Mouse (Mus musculus) stomach, postnatal 0 days (tissue): ENCODE data around the gene Mylk.

Experiments
- CTCF ChIP-seq: IDR thresholded peaks from 2 replicates; pipeline ENCODE4 v1.5.1; 2016; ENCODE audit warnings: antibody characterized with exemption, low read depth, mild to moderate bottlenecking, moderate library complexity
- EP300 ChIP-seq: optimal IDR thresholded peaks from 2 replicates; pipeline ENCODE3; 2016; ENCODE audit warnings: antibody characterized with exemption

DNA sequence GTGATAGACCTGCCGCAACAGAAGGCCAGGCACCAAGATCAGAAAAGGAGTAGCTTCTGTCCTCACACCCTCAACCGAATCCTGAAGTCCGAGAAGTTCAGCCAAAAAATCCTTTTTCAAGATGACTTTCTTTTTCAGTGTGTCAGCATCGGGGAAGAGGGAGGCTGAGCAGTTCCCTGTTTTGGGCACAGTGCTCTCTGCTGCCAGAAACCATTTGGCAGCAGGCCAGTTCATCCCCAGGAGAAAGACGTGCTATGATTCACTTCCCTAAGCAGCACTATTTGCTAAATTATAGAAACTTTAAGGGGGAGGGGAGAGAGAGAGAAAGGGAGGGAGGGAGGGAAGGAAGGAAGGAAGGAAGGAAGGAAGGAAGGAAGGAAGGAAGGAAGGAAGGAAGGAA is 251.1 kb downstream of the Mylk start:
- TF ChIP-seq CTCF (no peak), EP300 (no peak)
